ENCODE assay signal across 28 mouse cellular contexts in genomic region chr17:87849421-87849820, GRCm38 (mm10). TPM values are rescaled to one million over a fixed set of nuclear protein-coding genes. Genes with fewer than 3 reads are reported as not detected.
DNase-seq lines count a peak whose midpoint lies in the region; ATAC-seq and TF ChIP-seq lines count a peak whose summit lies in the region.
"Had no signal": no experiment of that assay in that cellular context is flagged by ENCODE, and none has a peak within 500 bp of the region (broad histone marks: within the 10 kb centered on the region; RNA-seq: fewer than 3 reads in every experiment).

No protein-coding gene starts in this region.

- no peak for TF ChIP-seq CTCF in embryonic fibroblast, embryonic 13.5 days (IDR thresholded peaks at IDR 0.05; ENCODE audit: borderline replicate concordance, insufficient read depth, low read length)

- peaks cover 17% of the 10 kb centered on the region for H3K4me1 ChIP-seq in embryonic fibroblast, embryonic 13.5 days (ENCODE audit: control insufficient read depth, insufficient read depth, low read length)
- no peaks in the 10 kb centered on the region for H3K4me1 ChIP-seq in liver, embryonic 11.5 days (replicated peaks; ENCODE audit: control insufficient read depth, insufficient read depth, low read length)
- H3K4me1 ChIP-seq: embryonic facial prominence, embryonic 12.5 days; embryonic facial prominence, embryonic 15.5 days; forebrain, embryonic 15.5 days; heart, embryonic 13.5 days; hindbrain, embryonic 15.5 days had no signal

- no peak overlapping the region for H3K4me2 ChIP-seq in liver, embryonic 11.5 days
- H3K4me2 ChIP-seq: embryonic facial prominence, embryonic 12.5 days; embryonic facial prominence, embryonic 15.5 days; forebrain, embryonic 12.5 days; forebrain, embryonic 15.5 days; heart, embryonic 13.5 days; hindbrain, embryonic 12.5 days; hindbrain, embryonic 15.5 days had no signal

- no peaks in the 10 kb centered on the region for H3K36me3 ChIP-seq in liver, embryonic 11.5 days (ENCODE audit: control insufficient read depth, insufficient read depth, low read length)
- H3K36me3 ChIP-seq: embryonic facial prominence, embryonic 12.5 days; embryonic facial prominence, embryonic 15.5 days; forebrain, embryonic 12.5 days; forebrain, embryonic 15.5 days; heart, embryonic 10.5 days; heart, embryonic 13.5 days; hindbrain, embryonic 12.5 days; hindbrain, embryonic 15.5 days had no signal

- ATAC-seq in liver, embryonic 11.5 days (replicated peaks; ENCODE audit: low FRiP score) = no peak
- ATAC-seq: CD4-positive, CD25-positive, alpha-beta regulatory T cell, adult 4 months; forebrain, embryonic 15.5 days; intestine, postnatal 0 days had no signal

- 78% methylated on average over 6 of the region's 6 CpGs for WGBS in liver, embryonic 11.5 days

- no peak overlapping the region for H3K9ac ChIP-seq in liver, embryonic 11.5 days (ENCODE audit: low read depth, low read length)
- H3K9ac ChIP-seq: embryonic facial prominence, embryonic 12.5 days; embryonic facial prominence, embryonic 15.5 days; forebrain, embryonic 12.5 days; forebrain, embryonic 15.5 days; heart, embryonic 13.5 days; hindbrain, embryonic 12.5 days; hindbrain, embryonic 15.5 days had no signal

- peak overlapping the region; percentile 41; the same call in 1 of the 2 replicates for H3K27ac ChIP-seq in embryonic fibroblast, embryonic 13.5 days (ENCODE audit: insufficient read depth, low read length)
- H3K27ac ChIP-seq in liver, embryonic 11.5 days (ENCODE audit: low read depth, low read length) = no peak overlapping the region
- H3K27ac ChIP-seq: embryonic facial prominence, embryonic 12.5 days; embryonic facial prominence, embryonic 15.5 days; forebrain, embryonic 12.5 days; forebrain, embryonic 15.5 days; heart, adult 2 months; heart, embryonic 10.5 days; heart, embryonic 13.5 days; hindbrain, embryonic 12.5 days; hindbrain, embryonic 15.5 days had no signal

- no peaks in the 10 kb centered on the region for H3K27me3 ChIP-seq in liver, embryonic 11.5 days (replicated peaks; ENCODE audit: control insufficient read depth, insufficient read depth, low read length)
- H3K27me3 ChIP-seq: embryonic facial prominence, embryonic 12.5 days; embryonic facial prominence, embryonic 15.5 days; forebrain, embryonic 12.5 days; forebrain, embryonic 15.5 days; heart, embryonic 13.5 days; hindbrain, embryonic 12.5 days; hindbrain, embryonic 15.5 days had no signal

- DNase-seq in 3T3-L1 (ENCODE audit: low read depth, low spot score) (peak; percentile 68), 416B (ENCODE audit: low read depth) (peak; percentile 61)
- DNase-seq in Muller cell, postnatal 12 days (ENCODE audit: inconsistent ontology term) = peak; percentile 32
- no peak for DNase-seq in spleen, postnatal 36 days (ENCODE audit: low spot score in 2 of 2)
- DNase-seq in yolk sac, embryonic 10.5 days (ENCODE audit: low spot score) = no peak
- no peak for DNase-seq in liver, embryonic 11.5 days (ENCODE audit: low spot score)
- DNase-seq: adrenal gland, postnatal 14 days; B cell, adult 2 months; cerebellum, adult 11 months; cerebellum, adult 2 months; cerebellum, adult 9-11 months; gastrocnemius, postnatal 25 days; heart, adult 2 months; heart, postnatal 14 days had no signal

- no peaks in the 10 kb centered on the region for H3K9me3 ChIP-seq in liver, embryonic 11.5 days (ENCODE audit: control insufficient read depth, low read length)
- H3K9me3 ChIP-seq: embryonic facial prominence, embryonic 15.5 days; forebrain, embryonic 15.5 days; hindbrain, embryonic 12.5 days; hindbrain, embryonic 15.5 days had no signal

- TF ChIP-seq POLR2A in embryonic fibroblast, embryonic 13.5 days (IDR thresholded peaks at IDR 0.05; ENCODE audit: low read depth, low read length) = no peak

- H3K4me3 ChIP-seq in embryonic fibroblast, embryonic 13.5 days (ENCODE audit: insufficient read depth, low read length) = no peak overlapping the region
- H3K4me3 ChIP-seq in liver, embryonic 11.5 days (ENCODE audit: low read depth, low read length) = no peak overlapping the region
- H3K4me3 ChIP-seq: embryonic facial prominence, embryonic 12.5 days; embryonic facial prominence, embryonic 15.5 days; erythroblast, embryonic 14.5 days; forebrain, embryonic 12.5 days; forebrain, embryonic 15.5 days; heart, adult 2 months; heart, embryonic 10.5 days; heart, embryonic 13.5 days; hindbrain, embryonic 12.5 days; hindbrain, embryonic 15.5 days had no signal

RNA-seq across cellular contexts. Expression of gene Kcnk12, which starts 51.6 kb away (rescaled TPM):
- polyA plus RNA-seq in embryonic fibroblast, embryonic 13.5 days (2011; ENCODE audit: insufficient read length, low read depth, missing spikeins) = not detected in 2 replicates
- polyA plus RNA-seq in liver, embryonic 11.5 days (2014; fragmentation: Nextera tagmentation; extraction: Ambion mirVana) = 0.64 and 0.86 TPM in 2 replicates
- polyA plus RNA-seq: CD4-positive, CD25-positive, alpha-beta regulatory T cell, adult 4 months; heart, embryonic 13.5 days; heart, embryonic 16.5 days; intestine, embryonic 14.5 days; intestine, postnatal 0 days had no signal

Comparison
In these comparisons a context has a peak if more than half of its experiments do, and no peak if none do; other contexts are left out.
1. DNase-seq: peak in 3T3-L1 (single experiment), 416B (single experiment) and Muller cell, postnatal 12 days (single experiment); none in spleen, postnatal 36 days (0 of 2), yolk sac, embryonic 10.5 days (single experiment) and liver, embryonic 11.5 days (single experiment).